Mouse (Mus musculus) midbrain, embryonic 14.5 days (tissue): Measurements from ENCODE around the gene Cdc5l. TPM values are rescaled to one million over a fixed set of nuclear protein-coding genes. Genes with fewer than 3 reads are reported as not detected.
"Not testable (repeated sequence)": the region's sequence is repeated elsewhere in the genome, so short reads cannot be mapped to it uniquely, and the experiment has no call there.

Source experiments
- ATAC-seq: fragments of 200-750 bp; cut with Nextera tagmentation; 2 replicates; pipeline ENCODE4 v1.8.0; 2017; ENCODE audit warnings: moderate number of reproducible peaks, moderate library complexity; ENCODE audit not compliant: low FRiP score, low TSS enrichment
- DNase-seq: peaks from one replicate; pipeline ENCODE4 v3.0.0-alpha.2; 2015
- H3K27ac ChIP-seq: fragments of 300-500 bp; sonication (generic); replicated peaks from 2 replicates; pipeline ENCODE4 v1.5.1; 2014; ENCODE audit warnings: mild to moderate bottlenecking, low read depth, low read length, moderate library complexity
- H3K27me3 ChIP-seq: fragments of 300-500 bp; sonication (generic); 2 replicates; pipeline ENCODE4 v1.6.1; 2014; ENCODE audit warnings: low read length, control low read depth, mixed read lengths; ENCODE audit not compliant: control insufficient read depth, insufficient read depth
- H3K36me3 ChIP-seq: fragments of 300-500 bp; sonication (generic); 2 replicates; pipeline ENCODE4 v1.6.1; 2014; ENCODE audit warnings: low read length, control low read depth; ENCODE audit not compliant: control insufficient read depth, insufficient read depth
- H3K4me1 ChIP-seq: fragments of 300-500 bp; sonication (generic); 2 replicates; pipeline ENCODE4 v1.6.1; 2014; ENCODE audit warnings: mild to moderate bottlenecking, antibody characterized with exemption, low read length, control low read depth; ENCODE audit not compliant: control insufficient read depth, insufficient read depth
- H3K4me2 ChIP-seq: fragments of 300-500 bp; sonication (generic); 2 replicates; pipeline ENCODE4 v1.6.1; 2014; ENCODE audit warnings: mild to moderate bottlenecking, low read length, moderate library complexity
- H3K4me3 ChIP-seq: fragments of 300-500 bp; sonication (generic); replicated peaks from 2 replicates; pipeline ENCODE4 v1.5.1; 2014; ENCODE audit warnings: low read depth, low read length
- H3K9ac ChIP-seq: fragments of 300-500 bp; sonication (generic); replicated peaks from 2 replicates; pipeline ENCODE4 v1.6.1; 2014; ENCODE audit warnings: mild to moderate bottlenecking, low read length, moderate library complexity
- H3K9me3 ChIP-seq: fragments of 300-500 bp; sonication (generic); 2 replicates; pipeline ENCODE4 v1.6.1; 2016; ENCODE audit warnings: low read length, control low read depth, mixed read lengths; ENCODE audit not compliant: control insufficient read depth
- WGBS: fragments of 180-500 bp; shearing (Covaris S2); extraction: QIAGEN DNeasy Blood & Tissue Kit; methylation state at CpG from one replicate; pipeline ENCODE4 v1.1.7; 2014; 5-methylcytosine and 5-hydroxymethylcytosine counted together
- polyA plus RNA-seq: library from polyadenylated mRNA; unstranded; fragments of >200 nt; fragmentation: Nextera tagmentation; extraction: Ambion mirVana; gene quantifications from 2 replicates; pipeline ENCODE4 v1.2.1, GENCODE M21; 2014

Cdc5l gene
- polyA plus RNA-seq, 1 experiment from 2014 or later = 69.9 TPM

DNA sequence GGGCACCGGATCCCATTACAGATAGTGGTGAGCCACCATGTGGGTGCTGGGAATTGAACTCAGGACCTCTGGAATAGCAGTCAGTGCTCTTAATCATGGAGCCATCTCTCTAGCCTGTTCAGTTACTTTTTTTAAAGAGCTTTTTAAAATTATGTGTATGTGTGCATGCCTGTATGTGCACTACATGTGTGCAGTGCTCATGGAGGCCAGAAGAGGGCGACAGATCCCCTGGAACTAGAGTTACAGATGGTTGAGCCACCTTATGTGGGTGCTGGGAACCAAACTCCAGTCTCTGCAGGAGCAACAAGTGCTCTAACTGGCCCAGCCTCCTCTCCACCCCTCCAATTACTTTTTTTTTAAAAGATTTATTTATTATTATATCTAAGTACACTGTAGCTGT lies 33.2 kb upstream of the Cdc5l start:
- DNase-seq = no peak
- no peak for ATAC-seq
- H3K4me3 ChIP-seq = no peak overlapping the region
- 72% methylated on average over 2 of the region's 2 CpGs for WGBS
- H3K9ac ChIP-seq = no peak overlapping the region
- no peak overlapping the region for H3K4me2 ChIP-seq
- H3K27me3 ChIP-seq = no peaks in the 10 kb centered on the region
- no peaks in the 10 kb centered on the region for H3K4me1 ChIP-seq
- no peaks in the 10 kb centered on the region for H3K36me3 ChIP-seq
- H3K9me3 ChIP-seq = no peaks in the 10 kb centered on the region
- H3K27ac ChIP-seq = no peak overlapping the region

DNA sequence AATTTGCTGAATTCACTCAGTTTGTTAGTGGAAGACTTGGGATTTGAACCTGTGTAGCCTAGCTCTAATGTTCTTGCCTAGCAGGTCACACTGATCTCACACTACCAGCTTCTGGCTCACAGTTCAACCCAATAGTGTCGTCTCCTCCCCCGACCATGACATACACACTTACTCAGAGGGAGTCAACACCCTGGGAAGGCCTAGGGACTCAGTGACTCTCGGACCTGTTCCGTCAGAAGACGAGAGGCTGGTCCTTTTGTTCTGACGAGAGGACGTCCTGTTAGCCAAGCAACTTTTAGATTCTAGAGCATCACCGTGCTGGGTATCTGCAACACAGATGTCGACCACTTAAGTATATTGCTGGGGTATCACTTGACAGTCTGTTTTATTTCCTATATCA lies 30.7 kb upstream of the Cdc5l start:
- H3K36me3 ChIP-seq = no peaks in the 10 kb centered on the region
- H3K9ac ChIP-seq = no peak overlapping the region
- no peak overlapping the region for H3K4me2 ChIP-seq
- 89% methylated on average over 9 of the region's 9 CpGs for WGBS
- H3K4me3 ChIP-seq = no peak overlapping the region
- DNase-seq (no peak), ATAC-seq (no peak)
- H3K9me3 ChIP-seq = no peaks in the 10 kb centered on the region
- no peaks in the 10 kb centered on the region for H3K27me3 ChIP-seq
- H3K27ac ChIP-seq = no peak overlapping the region
- no peaks in the 10 kb centered on the region for H3K4me1 ChIP-seq

DNA sequence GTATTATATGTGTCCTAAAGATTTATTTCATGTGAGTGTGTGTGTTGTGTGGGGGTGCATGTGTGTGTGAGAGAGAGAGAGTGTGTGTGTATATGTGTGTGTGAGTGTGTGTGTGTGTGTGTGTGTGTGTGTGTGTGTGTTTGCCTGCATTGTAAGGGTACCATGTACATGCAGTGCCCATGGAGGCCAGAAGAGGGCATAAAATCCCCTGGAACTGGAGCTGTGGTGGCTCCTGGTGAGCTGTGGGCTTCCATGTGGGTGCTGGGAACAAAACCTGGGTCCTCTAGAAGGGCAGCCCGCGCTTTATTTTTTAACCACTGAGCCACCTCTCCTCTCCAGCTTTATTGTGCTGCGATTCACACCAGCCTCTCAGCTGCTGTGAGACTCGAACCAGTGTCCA lies 29.0 kb upstream of the Cdc5l start:
- ATAC-seq = no peak
- Histone ChIP-seq H3K9me3 (no peaks in the 10 kb centered on the region), H3K4me3 (no peak overlapping the region), H3K36me3 (no peaks in the 10 kb centered on the region), H3K27ac (no peak overlapping the region), H3K4me2 (no peak overlapping the region), H3K9ac (no peak overlapping the region), H3K4me1 (no peaks in the 10 kb centered on the region), H3K27me3 (no peaks in the 10 kb centered on the region)
- no peak for DNase-seq
- WGBS = 93% methylated on average over 4 of the region's 4 CpGs

DNA sequence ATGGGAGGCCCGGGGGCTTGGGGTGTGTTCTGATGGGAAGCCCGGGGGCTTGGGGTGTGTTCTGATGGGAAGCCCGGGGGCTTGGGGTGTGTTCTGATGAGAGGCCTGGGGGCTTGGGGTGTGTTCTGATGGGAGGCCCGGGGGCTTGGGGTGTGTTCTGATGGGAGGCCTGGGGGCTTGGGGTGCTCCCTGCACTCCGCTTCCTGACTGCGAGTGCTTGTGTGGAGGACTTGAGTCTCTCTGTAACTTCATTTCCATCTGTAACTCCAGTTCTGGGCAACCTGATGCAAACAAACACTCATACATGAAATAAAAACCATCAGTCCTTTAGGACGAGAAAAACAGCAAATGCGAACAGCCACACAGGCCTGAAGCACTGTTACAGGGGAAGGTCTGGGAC lies 25.5 kb upstream of the Cdc5l start:
- no peak for DNase-seq
- Histone ChIP-seq H3K27ac (no peak overlapping the region), H3K4me3 (no peak overlapping the region), H3K4me1 (peaks cover 8% of the 10 kb centered on the region), H3K36me3 (no peaks in the 10 kb centered on the region), H3K9me3 (no peaks in the 10 kb centered on the region), H3K27me3 (no peaks in the 10 kb centered on the region), H3K9ac (no peak overlapping the region), H3K4me2 (no peak overlapping the region)
- no peak for ATAC-seq
- 93% methylated on average over 8 of the region's 8 CpGs for WGBS

- Histone ChIP-seq H3K9ac (no peak overlapping the region), H3K27me3 (no peaks in the 10 kb centered on the region), H3K9me3 (no peaks in the 10 kb centered on the region), H3K4me1 (peaks cover 8% of the 10 kb centered on the region), H3K36me3 (no peaks in the 10 kb centered on the region), H3K27ac (no peak overlapping the region), H3K4me3 (no peak overlapping the region), H3K4me2 (no peak overlapping the region)
- ATAC-seq (no peak), DNase-seq (no peak)
- 89% methylated on average over 4 of the region's 4 CpGs for WGBS
Observed at GRCm38 (mm10) chr17:45458516-45458915, 25.0 kb upstream of the Cdc5l start.

- DNase-seq (no peak), ATAC-seq (no peak)
- Histone ChIP-seq H3K4me2 (no peak overlapping the region), H3K4me3 (no peak overlapping the region), H3K27ac (no peak overlapping the region; the same call in 1 of the 2 replicates), H3K9ac (no peak overlapping the region), H3K36me3 (no peaks in the 10 kb centered on the region), H3K27me3 (no peaks in the 10 kb centered on the region), H3K9me3 (no peaks in the 10 kb centered on the region), H3K4me1 (peaks cover 8% of the 10 kb centered on the region)
- WGBS = 95% methylated on average over 5 of the region's 5 CpGs
Observed at GRCm38 (mm10) chr17:45457487-45457886, 23.9 kb upstream of the Cdc5l start.

GRCm38 (mm10) chr17:45456260-45457152 lies 23.0 kb upstream of the Cdc5l start:
- H3K4me2 ChIP-seq = 0 out of 2 replicates have a peak overlapping the region, but pooled peaks have one; percentile 8
- WGBS = 24% methylated on average over 13 of the region's 13 CpGs
- no peaks in the 10 kb centered on the region for H3K27me3 ChIP-seq
- H3K4me1 ChIP-seq = peaks cover 8% of the 10 kb centered on the region
- no peak overlapping the region for H3K9ac ChIP-seq
- peak overlapping the region; percentile 58 for H3K27ac ChIP-seq
- peak; percentile 45 for DNase-seq
- no peak overlapping the region for H3K4me3 ChIP-seq
- no peaks in the 10 kb centered on the region for H3K36me3 ChIP-seq
- no peaks in the 10 kb centered on the region for H3K9me3 ChIP-seq
- ATAC-seq = no peak

- ATAC-seq, H3K36me3 ChIP-seq, DNase-seq, H3K4me2 ChIP-seq, H3K4me3 ChIP-seq, H3K27ac ChIP-seq, H3K9me3 ChIP-seq, H3K27me3 ChIP-seq, H3K4me1 ChIP-seq, H3K9ac ChIP-seq: not testable (repeated sequence)
- WGBS = 85% methylated on average over 8 of the region's 9 CpGs
Observed at GRCm38 (mm10) chr17:45455783-45456182, 22.2 kb upstream of the Cdc5l start.

DNA sequence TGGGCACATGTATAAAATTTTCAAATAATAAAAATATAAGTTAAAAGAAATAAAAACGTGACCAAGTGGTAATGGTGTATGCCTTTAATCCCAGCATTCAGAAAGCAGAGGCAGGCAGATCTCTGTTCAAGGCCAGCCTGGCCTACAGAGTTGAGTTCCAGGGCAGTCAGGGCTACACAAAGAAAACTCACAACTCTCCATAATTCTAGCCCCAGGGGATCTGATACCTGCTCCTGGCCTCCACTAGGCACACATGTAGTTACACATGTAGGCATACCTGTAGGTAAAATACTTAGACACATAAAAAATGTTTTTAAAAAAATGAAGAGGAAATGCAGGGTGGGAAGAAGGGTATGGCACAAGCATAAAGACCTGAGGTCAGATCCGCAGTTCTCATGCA lies 21.3 kb upstream of the Cdc5l start:
- no peak overlapping the region for H3K4me3 ChIP-seq
- 93% methylated on average over 2 of the region's 2 CpGs for WGBS
- no peak overlapping the region for H3K27ac ChIP-seq
- H3K36me3 ChIP-seq = no peaks in the 10 kb centered on the region
- no peak for DNase-seq
- H3K9me3 ChIP-seq = no peaks in the 10 kb centered on the region
- H3K27me3 ChIP-seq = no peaks in the 10 kb centered on the region
- no peak overlapping the region for H3K9ac ChIP-seq
- peaks cover 8% of the 10 kb centered on the region for H3K4me1 ChIP-seq
- no peak for ATAC-seq
- no peak overlapping the region for H3K4me2 ChIP-seq
